Mouse (Mus musculus): ENCODE data around the gene Frat1. TPM values are rescaled to one million over a fixed set of nuclear protein-coding genes. Genes with fewer than 3 reads are reported as not detected.

Gene Frat1
- polyA plus RNA-seq, 1 experiment from 2014 or later: 12.2 TPM

- Histone ChIP-seq H3K4me2 (ENCODE audit: low read depth, low read length) (no peak overlapping the region), H3K27ac (ENCODE audit: low read length) (no peak overlapping the region), H3K27me3 (replicated peaks; ENCODE audit: control insufficient read depth, insufficient read depth, low read length) (no peaks in the 10 kb centered on the region), H3K9ac (ENCODE audit: low read depth, low read length) (no peak overlapping the region), H3K4me3 (ENCODE audit: low read length) (no peak overlapping the region), H3K4me1 (ENCODE audit: control insufficient read depth, insufficient read depth, low read length) (no peaks in the 10 kb centered on the region), H3K36me3 (ENCODE audit: control insufficient read depth, insufficient read depth, low read length) (no peaks in the 10 kb centered on the region), H3K9me3 (ENCODE audit: control insufficient read depth, low read length) (no peaks in the 10 kb centered on the region)
- WGBS: 84% methylated on average over 5 of the region's 5 CpGs
- no peak for ATAC-seq
These were observed 19.7 kb upstream of the Frat1 start for GRCm38 (mm10) chr19:41810074-41810473.

GRCm38 (mm10) chr19:41812525-41812924, 17.2 kb upstream of the Frat1 start:
- ATAC-seq: no peak
- Histone ChIP-seq H3K4me2 (ENCODE audit: low read depth, low read length) (no peak overlapping the region), H3K4me3 (ENCODE audit: low read length) (no peak overlapping the region), H3K4me1 (ENCODE audit: control insufficient read depth, insufficient read depth, low read length) (peaks cover 3% of the 10 kb centered on the region; the same call in 1 of the 2 replicates), H3K9me3 (ENCODE audit: control insufficient read depth, low read length) (no peaks in the 10 kb centered on the region), H3K27me3 (replicated peaks; ENCODE audit: control insufficient read depth, insufficient read depth, low read length) (no peaks in the 10 kb centered on the region), H3K9ac (ENCODE audit: low read depth, low read length) (no peak overlapping the region), H3K36me3 (ENCODE audit: control insufficient read depth, insufficient read depth, low read length) (no peaks in the 10 kb centered on the region), H3K27ac (ENCODE audit: low read length) (no peak overlapping the region)
- 93% methylated on average over 10 of the region's 10 CpGs for WGBS

- Histone ChIP-seq H3K27ac (ENCODE audit: low read length) (no peak overlapping the region), H3K4me1 (ENCODE audit: control insufficient read depth, insufficient read depth, low read length) (peaks cover 3% of the 10 kb centered on the region; the same call in 1 of the 2 replicates), H3K36me3 (ENCODE audit: control insufficient read depth, insufficient read depth, low read length) (no peaks in the 10 kb centered on the region), H3K4me3 (ENCODE audit: low read length) (no peak overlapping the region), H3K4me2 (ENCODE audit: low read depth, low read length) (no peak overlapping the region), H3K27me3 (replicated peaks; ENCODE audit: control insufficient read depth, insufficient read depth, low read length) (no peaks in the 10 kb centered on the region), H3K9me3 (ENCODE audit: control insufficient read depth, low read length) (no peaks in the 10 kb centered on the region), H3K9ac (ENCODE audit: low read depth, low read length) (no peak overlapping the region)
- no peak for ATAC-seq
- 86% methylated on average over 4 of the region's 4 CpGs for WGBS
These were observed 16.4 kb upstream of the Frat1 start for GRCm38 (mm10) chr19:41813374-41813773.

- WGBS: 47% methylated on average over 5 of the region's 5 CpGs
- no peak overlapping the region for H3K27ac ChIP-seq (ENCODE audit: low read length)
- no peak overlapping the region for H3K4me3 ChIP-seq (ENCODE audit: low read length)
- H3K36me3 ChIP-seq (ENCODE audit: control insufficient read depth, insufficient read depth, low read length): no peaks in the 10 kb centered on the region
- H3K9me3 ChIP-seq (ENCODE audit: control insufficient read depth, low read length): no peaks in the 10 kb centered on the region
- peaks cover 3% of the 10 kb centered on the region; the same call in 1 of the 2 replicates for H3K4me1 ChIP-seq (ENCODE audit: control insufficient read depth, insufficient read depth, low read length)
- H3K4me2 ChIP-seq (ENCODE audit: low read depth, low read length): no peak overlapping the region
- H3K9ac ChIP-seq (ENCODE audit: low read depth, low read length): no peak overlapping the region
- no peaks in the 10 kb centered on the region for H3K27me3 ChIP-seq (replicated peaks; ENCODE audit: control insufficient read depth, insufficient read depth, low read length)
- peak; percentile 23; the same call in 1 of the 2 replicates for ATAC-seq
These were observed 13.4 kb upstream of the Frat1 start for GRCm38 (mm10) chr19:41816410-41816809.

- Histone ChIP-seq H3K9me3 (ENCODE audit: control insufficient read depth, low read length) (no peaks in the 10 kb centered on the region), H3K9ac (ENCODE audit: low read depth, low read length) (no peak overlapping the region), H3K36me3 (ENCODE audit: control insufficient read depth, insufficient read depth, low read length) (no peaks in the 10 kb centered on the region), H3K27me3 (replicated peaks; ENCODE audit: control insufficient read depth, insufficient read depth, low read length) (no peaks in the 10 kb centered on the region), H3K4me2 (ENCODE audit: low read depth, low read length) (no peak overlapping the region), H3K27ac (ENCODE audit: low read length) (no peak overlapping the region), H3K4me3 (ENCODE audit: low read length) (no peak overlapping the region), H3K4me1 (ENCODE audit: control insufficient read depth, insufficient read depth, low read length) (peaks cover 3% of the 10 kb centered on the region; the same call in 1 of the 2 replicates)
- WGBS: 60% methylated on average over 5 of the region's 5 CpGs
- ATAC-seq: peak; percentile 46; the same call in 1 of the 2 replicates
These were observed 12.9 kb upstream of the Frat1 start for GRCm38 (mm10) chr19:41816915-41817314.

GRCm38 (mm10) chr19:41817325-41817724, 12.4 kb upstream of the Frat1 start:
- peaks cover 3% of the 10 kb centered on the region; the same call in 1 of the 2 replicates for H3K4me1 ChIP-seq (ENCODE audit: control insufficient read depth, insufficient read depth, low read length)
- H3K27ac ChIP-seq (ENCODE audit: low read length): no peak overlapping the region
- no peak for ATAC-seq
- no peaks in the 10 kb centered on the region for H3K9me3 ChIP-seq (ENCODE audit: control insufficient read depth, low read length)
- no peaks in the 10 kb centered on the region for H3K36me3 ChIP-seq (ENCODE audit: control insufficient read depth, insufficient read depth, low read length)
- H3K27me3 ChIP-seq (replicated peaks; ENCODE audit: control insufficient read depth, insufficient read depth, low read length): no peaks in the 10 kb centered on the region
- H3K9ac ChIP-seq (ENCODE audit: low read depth, low read length): no peak overlapping the region
- 58% methylated on average over 10 of the region's 10 CpGs for WGBS
- no peak overlapping the region for H3K4me3 ChIP-seq (ENCODE audit: low read length)
- no peak overlapping the region for H3K4me2 ChIP-seq (ENCODE audit: low read depth, low read length)

- H3K4me3 ChIP-seq (ENCODE audit: low read length): no peak overlapping the region
- 80% methylated on average over 4 of the region's 4 CpGs for WGBS
- H3K27ac ChIP-seq (ENCODE audit: low read length): no peak overlapping the region
- H3K4me1 ChIP-seq (ENCODE audit: control insufficient read depth, insufficient read depth, low read length): peaks cover 3% of the 10 kb centered on the region; the same call in 1 of the 2 replicates
- no peak overlapping the region for H3K9ac ChIP-seq (ENCODE audit: low read depth, low read length)
- ATAC-seq: no peak
- H3K27me3 ChIP-seq (replicated peaks; ENCODE audit: control insufficient read depth, insufficient read depth, low read length): no peaks in the 10 kb centered on the region
- H3K4me2 ChIP-seq (ENCODE audit: low read depth, low read length): no peak overlapping the region
- H3K36me3 ChIP-seq (ENCODE audit: control insufficient read depth, insufficient read depth, low read length): no peaks in the 10 kb centered on the region
- H3K9me3 ChIP-seq (ENCODE audit: control insufficient read depth, low read length): no peaks in the 10 kb centered on the region
These were observed 11.0 kb upstream of the Frat1 start for GRCm38 (mm10) chr19:41818749-41819148.

- no peak for ATAC-seq
- Histone ChIP-seq H3K4me1 (ENCODE audit: control insufficient read depth, insufficient read depth, low read length) (peaks cover 3% of the 10 kb centered on the region; the same call in 1 of the 2 replicates), H3K9me3 (ENCODE audit: control insufficient read depth, low read length) (no peaks in the 10 kb centered on the region), H3K4me3 (ENCODE audit: low read length) (no peak overlapping the region), H3K27me3 (replicated peaks; ENCODE audit: control insufficient read depth, insufficient read depth, low read length) (no peaks in the 10 kb centered on the region), H3K4me2 (ENCODE audit: low read depth, low read length) (no peak overlapping the region), H3K27ac (ENCODE audit: low read length) (no peak overlapping the region), H3K36me3 (ENCODE audit: control insufficient read depth, insufficient read depth, low read length) (no peaks in the 10 kb centered on the region), H3K9ac (ENCODE audit: low read depth, low read length) (no peak overlapping the region)
- 29% methylated on average over 5 of the region's 5 CpGs for WGBS
These were observed 8.3 kb upstream of the Frat1 start for GRCm38 (mm10) chr19:41821436-41821835.

- H3K36me3 ChIP-seq (ENCODE audit: control insufficient read depth, insufficient read depth, low read length): no peaks in the 10 kb centered on the region
- ATAC-seq: no peak
- H3K9ac ChIP-seq (ENCODE audit: low read depth, low read length): no peak overlapping the region
- no peaks in the 10 kb centered on the region for H3K9me3 ChIP-seq (ENCODE audit: control insufficient read depth, low read length)
- WGBS: 86% methylated on average over 1 of the region's 1 CpGs
- H3K27ac ChIP-seq (ENCODE audit: low read length): no peak overlapping the region
- no peaks in the 10 kb centered on the region for H3K4me1 ChIP-seq (ENCODE audit: control insufficient read depth, insufficient read depth, low read length)
- no peaks in the 10 kb centered on the region for H3K27me3 ChIP-seq (replicated peaks; ENCODE audit: control insufficient read depth, insufficient read depth, low read length)
- H3K4me3 ChIP-seq (ENCODE audit: low read length): no peak overlapping the region
- H3K4me2 ChIP-seq (ENCODE audit: low read depth, low read length): no peak overlapping the region
These were observed 7.2 kb upstream of the Frat1 start for GRCm38 (mm10) chr19:41822589-41822988.

- H3K27me3 ChIP-seq (replicated peaks; ENCODE audit: control insufficient read depth, insufficient read depth, low read length): no peaks in the 10 kb centered on the region
- 80% methylated on average over 5 of the region's 5 CpGs for WGBS
- H3K27ac ChIP-seq (ENCODE audit: low read length): no peak overlapping the region
- H3K9ac ChIP-seq (ENCODE audit: low read depth, low read length): no peak overlapping the region
- H3K9me3 ChIP-seq (ENCODE audit: control insufficient read depth, low read length): no peaks in the 10 kb centered on the region
- ATAC-seq: no peak
- no peaks in the 10 kb centered on the region for H3K36me3 ChIP-seq (ENCODE audit: control insufficient read depth, insufficient read depth, low read length)
- no peak overlapping the region for H3K4me3 ChIP-seq (ENCODE audit: low read length)
- H3K4me1 ChIP-seq (ENCODE audit: control insufficient read depth, insufficient read depth, low read length): 0 out of 2 replicates have a peak, but pooled peaks cover 3% of the 10 kb centered on the region
- no peak overlapping the region for H3K4me2 ChIP-seq (ENCODE audit: low read depth, low read length)
These were observed 4.8 kb upstream of the Frat1 start for GRCm38 (mm10) chr19:41824950-41825349.
